Mouse (Mus musculus): Measurements from ENCODE around the gene Gm10057. TPM values are rescaled to one million over a fixed set of nuclear protein-coding genes. Genes with fewer than 3 reads are reported as not detected.
"Not testable (repeated sequence)": the region's sequence is repeated elsewhere in the genome, so short reads cannot be mapped to it uniquely, and the experiment has no call there.

Gm10057 gene
- not detected in 2 replicates for polyA plus RNA-seq (2014; fragmentation: Nextera tagmentation; extraction: Ambion mirVana)

- H3K4me1 ChIP-seq (ENCODE audit: control insufficient read depth, insufficient read depth, low read length); H3K9me3 ChIP-seq (ENCODE audit: control insufficient read depth, low read length); H3K4me3 ChIP-seq (ENCODE audit: low read depth, low read length); H3K36me3 ChIP-seq (ENCODE audit: control insufficient read depth, insufficient read depth, low read length); ATAC-seq (ENCODE audit: low read depth); H3K27me3 ChIP-seq (ENCODE audit: control insufficient read depth, insufficient read depth, low read length); H3K4me2 ChIP-seq (ENCODE audit: low read depth, low read length); H3K27ac ChIP-seq (ENCODE audit: low read depth, low read length); H3K9ac ChIP-seq (replicated peaks; ENCODE audit: low read depth, low read length): not testable (repeated sequence)
These were observed at the start of gene Gm10057 for GRCm38 (mm10) chrX:154054939-154055338. Gene Gm10057, minus strand, starts transcription at chrX:154055039.

DNA sequence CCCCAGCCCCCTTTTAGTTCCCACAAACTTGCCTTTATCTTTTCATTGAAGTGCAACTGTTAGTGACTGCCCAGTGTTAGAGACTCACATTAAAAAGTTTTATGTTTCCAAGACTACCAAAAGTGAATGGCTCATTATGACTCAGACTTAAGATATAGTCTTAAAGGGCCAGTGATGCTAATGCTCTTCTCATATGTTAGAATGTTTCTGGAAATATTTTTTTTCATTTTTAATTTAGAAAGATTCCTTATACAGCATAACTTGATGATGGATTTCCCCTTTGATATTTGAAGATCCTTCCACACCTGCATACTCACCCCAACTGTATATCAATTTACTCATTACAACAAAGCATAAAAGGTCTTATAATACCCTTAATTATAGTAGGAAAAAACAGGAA, 21.1 kb downstream of the Gm10057 start, which contains the start of gene 4921511M17Rik:
Gene 4921511M17Rik, minus strand, starts transcription at position 101 of the 400 bp plus-strand sequence.
- not testable (repeated sequence) for H3K9ac ChIP-seq (replicated peaks; ENCODE audit: low read depth, low read length); H3K4me3 ChIP-seq (ENCODE audit: low read depth, low read length); H3K36me3 ChIP-seq (ENCODE audit: control insufficient read depth, insufficient read depth, low read length); H3K4me2 ChIP-seq (ENCODE audit: low read depth, low read length); ATAC-seq (ENCODE audit: low read depth); H3K27me3 ChIP-seq (ENCODE audit: control insufficient read depth, insufficient read depth, low read length); H3K9me3 ChIP-seq (ENCODE audit: control insufficient read depth, low read length); H3K27ac ChIP-seq (ENCODE audit: low read depth, low read length); H3K4me1 ChIP-seq (ENCODE audit: control insufficient read depth, insufficient read depth, low read length)

- not testable (repeated sequence) for H3K9ac ChIP-seq (replicated peaks; ENCODE audit: low read depth, low read length); ATAC-seq (ENCODE audit: low read depth); H3K4me3 ChIP-seq (ENCODE audit: low read depth, low read length); H3K36me3 ChIP-seq (ENCODE audit: control insufficient read depth, insufficient read depth, low read length); H3K4me2 ChIP-seq (ENCODE audit: low read depth, low read length); H3K9me3 ChIP-seq (ENCODE audit: control insufficient read depth, low read length); H3K27ac ChIP-seq (ENCODE audit: low read depth, low read length); H3K4me1 ChIP-seq (ENCODE audit: control insufficient read depth, insufficient read depth, low read length); H3K27me3 ChIP-seq (ENCODE audit: control insufficient read depth, insufficient read depth, low read length)
These were observed 42.3 kb downstream of the Gm10057 start, which contains the start of gene Samt1 for GRCm38 (mm10) chrX:154012540-154012939. Gene Samt1, minus strand, starts transcription at chrX:154012640.

Other genes with a start within 250 kb of the Gm10057 start
- gene Spin2c, start 222.8 kb downstream of the Gm10057 start, polyA plus RNA-seq (2014; fragmentation: Nextera tagmentation; extraction: Ambion mirVana) = 23.4 and 27.5 TPM in 2 replicates
- gene Samt1, start 42.4 kb downstream of the Gm10057 start, polyA plus RNA-seq (2014; fragmentation: Nextera tagmentation; extraction: Ambion mirVana) = not detected in 2 replicates
- gene 4921511M17Rik, start 21.2 kb downstream of the Gm10057 start, polyA plus RNA-seq (2014; fragmentation: Nextera tagmentation; extraction: Ambion mirVana) = not detected in 2 replicates
- gene Gm15140, start 65.6 kb upstream of the Gm10057 start, polyA plus RNA-seq (2014; fragmentation: Nextera tagmentation; extraction: Ambion mirVana) = not detected in 2 replicates